In the genomic region with DNA sequence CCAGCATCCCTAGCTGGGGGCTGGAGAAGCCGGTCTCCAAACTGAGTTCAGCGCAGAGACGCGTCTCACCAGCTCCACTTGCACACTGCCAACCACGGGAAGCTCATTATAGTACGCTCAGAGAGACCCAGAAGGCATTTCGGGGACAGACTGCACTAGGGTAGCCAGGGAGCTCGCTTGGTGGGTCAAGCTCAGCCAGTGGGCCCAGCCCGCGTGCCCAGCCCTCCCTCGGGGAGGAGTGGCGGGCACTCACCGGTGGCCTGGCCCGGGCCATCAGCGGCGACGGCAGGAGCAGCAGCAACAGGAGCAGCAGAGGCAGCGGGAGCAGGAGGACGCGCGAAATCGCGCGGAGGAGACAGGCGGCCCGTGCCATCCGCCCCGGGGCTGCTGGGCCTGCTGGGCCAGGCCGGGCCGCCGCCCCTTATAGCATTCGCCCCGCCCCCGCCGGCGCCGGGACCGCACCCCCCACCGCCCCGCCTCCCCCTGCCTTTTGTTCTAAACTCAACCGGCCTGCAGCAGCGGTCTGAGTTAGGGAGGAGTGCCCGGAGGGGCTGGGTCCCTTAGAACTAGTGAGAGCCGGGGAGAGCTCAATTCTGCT, we compare ENCODE assay signal across 8 mouse cellular contexts. TPM values are rescaled to one million over a fixed set of nuclear protein-coding genes. Genes with fewer than 3 reads are reported as not detected.
DNase-seq lines count a peak whose midpoint lies in the region; ATAC-seq and TF ChIP-seq lines count a peak whose summit lies in the region.

No protein-coding gene starts in this region.

- peak; percentile 65; the same call in 1 of the 2 replicates for TF ChIP-seq POLR2A in lung, adult 2 months (IDR thresholded peaks at IDR 0.05; ENCODE audit: borderline replicate concordance, extremely low read depth, low read depth, low read length)
- TF ChIP-seq POLR2A in olfactory bulb, adult 2 months (IDR thresholded peaks at IDR 0.05; ENCODE audit: insufficient read depth, low read depth, low read length): no peak

- no peak for DNase-seq in left cerebral cortex, adult 2 months (ENCODE audit: extremely low spot score in 1 of 2, low spot score in 2 of 2)
- no peak for DNase-seq in left cerebral cortex, adult 9 months (ENCODE audit: low spot score in 2 of 2)
- peak; percentile 78 for DNase-seq in adrenal gland, postnatal 14 days
- peak; percentile 66 for DNase-seq in gastrocnemius, postnatal 14 days
- peak; percentile 64 for DNase-seq in lung, adult 2 months
- DNase-seq in left cerebral cortex, adult 11 months (ENCODE audit: low spot score): no peak

- H3K4me3 ChIP-seq in left cerebral cortex, adult 2 months: peak overlapping the region; percentile 59
- peak overlapping the region; percentile 67 for H3K4me3 ChIP-seq in lung, adult 2 months (replicated peaks; ENCODE audit: extremely low read depth, low read depth, low read length)
- H3K4me3 ChIP-seq in olfactory bulb, adult 2 months (ENCODE audit: insufficient read depth, low read depth, low read length): peak overlapping the region; percentile 48

- TF ChIP-seq CTCF in left cerebral cortex, adult 2 months (IDR thresholded peaks at IDR 0.05): no peak
- TF ChIP-seq CTCF in lung, adult 2 months (IDR thresholded peaks at IDR 0.05; ENCODE audit: insufficient read depth, low read length): no peak
- TF ChIP-seq CTCF in olfactory bulb, adult 2 months (IDR thresholded peaks at IDR 0.05; ENCODE audit: insufficient read depth, low read depth, low read length): peak; percentile 12; the same call in 1 of the 2 replicates

- ATAC-seq in inflammation-experienced regulatory T-cells, adult 6 months: peak; percentile 39

- no peak overlapping the region for H3K27ac ChIP-seq in left cerebral cortex, adult 2 months
- H3K27ac ChIP-seq in olfactory bulb, adult 2 months (ENCODE audit: insufficient read depth, low read depth, low read length): no peak overlapping the region

- H3K4me1 ChIP-seq in lung, adult 2 months (ENCODE audit: control insufficient read depth, insufficient read depth, low read length): peaks cover 8% of the 10 kb centered on the region; the same call in 1 of the 2 replicates
- H3K4me1 ChIP-seq in olfactory bulb, adult 2 months (ENCODE audit: control insufficient read depth, insufficient read depth, low read length): peaks cover 27% of the 10 kb centered on the region

- intact Hi-C loops in left cerebral cortex, adult 2 months (cut with DNase I): no loop called here
- intact Hi-C loops in gastrocnemius, postnatal 14 days (cut with DNase I; ENCODE audit: low total_unique reads): no loop called here

- WGBS in lung, adult 2 months: 2% methylated on average over 43 of the region's 44 CpGs
- 2% methylated on average over 41 of the region's 44 CpGs for WGBS in olfactory bulb, adult 2 months

RNA-seq across cellular contexts. Expression of gene Chchd10, which starts 0.8 kb away (rescaled TPM):
- 100 to 1,000 TPM; 364 to 413 TPM for total RNA-seq in left cerebral cortex, adult 2 months (2021)
- total RNA-seq in adrenal gland, postnatal 14 days (2021): 1,334 and 1,341 TPM in 2 replicates
- total RNA-seq in gastrocnemius, postnatal 14 days (2021): 1,000 to 10,000 TPM in 1 of 2 experiments, 100 to 1,000 TPM in 1; 861 to 1,001 TPM
- 10 to 100 TPM in 2 of 3 experiments, 1 to 10 TPM in 1; 5.3 to 15.4 (median 11.3) TPM for polyA plus RNA-seq in inflammation-experienced regulatory T-cells, adult 6 months (2017; shearing (Covaris generic))
- 415 and 628 TPM in 2 replicates for polyA plus RNA-seq in lung, adult 2 months (2012; rRNA removed)
- not detected in 2 replicates for polyA plus RNA-seq in olfactory bulb, adult 2 months (2012; ENCODE audit: insufficient read depth, insufficient read length, low replicate concordance, missing spikeins)

RNA-seq across cellular contexts. Expression of gene Mmp11, which starts 4.1 kb away (rescaled TPM):
- 1 to 10 TPM; 1.3 TPM for total RNA-seq in left cerebral cortex, adult 2 months (2021)
- 7.9 and 8.6 TPM in 2 replicates for total RNA-seq in adrenal gland, postnatal 14 days (2021)
- total RNA-seq in gastrocnemius, postnatal 14 days (2021): 1 to 10 TPM; 3.5 to 4.8 TPM
- polyA plus RNA-seq in inflammation-experienced regulatory T-cells, adult 6 months (2017; shearing (Covaris generic)): 1 to 10 TPM in 2 of 3 experiments, under 1 TPM in 1; 0.91 to 7.7 (median 4.4) TPM
- polyA plus RNA-seq in lung, adult 2 months (2012; rRNA removed): 83.9 and 89.2 TPM in 2 replicates
- polyA plus RNA-seq in olfactory bulb, adult 2 months (2012; ENCODE audit: insufficient read depth, insufficient read length, low replicate concordance, missing spikeins): not detected in 2 replicates

RNA-seq across cellular contexts. Expression of gene Gm867, which starts 8.3 kb away (rescaled TPM):
- under 1 TPM in 1 of 2 experiments, not detected in 1; 0.51 TPM for total RNA-seq in left cerebral cortex, adult 2 months (2021)
- total RNA-seq in adrenal gland, postnatal 14 days (2021): 0.85 TPM in 1 of 2 replicates, not detected in the other
- not detected for total RNA-seq in gastrocnemius, postnatal 14 days (2021)
- not detected for polyA plus RNA-seq in inflammation-experienced regulatory T-cells, adult 6 months (2017; shearing (Covaris generic))
- 12.6 and 15.8 TPM in 2 replicates for polyA plus RNA-seq in lung, adult 2 months (2012; rRNA removed)
- polyA plus RNA-seq in olfactory bulb, adult 2 months (2012; ENCODE audit: insufficient read depth, insufficient read length, low replicate concordance, missing spikeins): not detected in 2 replicates

RNA-seq across cellular contexts. Expression of gene Vpreb3, which starts 10.7 kb away (rescaled TPM):
- total RNA-seq in left cerebral cortex, adult 2 months (2021): not detected
- 1.7 and 2.2 TPM in 2 replicates for total RNA-seq in adrenal gland, postnatal 14 days (2021)
- total RNA-seq in gastrocnemius, postnatal 14 days (2021): not detected
- under 1 TPM in 1 of 3 experiments, not detected in 2; 0.99 TPM for polyA plus RNA-seq in inflammation-experienced regulatory T-cells, adult 6 months (2017; shearing (Covaris generic))
- polyA plus RNA-seq in lung, adult 2 months (2012; rRNA removed): 57.1 and 72.3 TPM in 2 replicates
- polyA plus RNA-seq in olfactory bulb, adult 2 months (2012; ENCODE audit: insufficient read depth, insufficient read length, low replicate concordance, missing spikeins): not detected in 2 replicates

RNA-seq across cellular contexts. Expression of gene Smarcb1, which starts 10.8 kb away (rescaled TPM):
- total RNA-seq in left cerebral cortex, adult 2 months (2021): 10 to 100 TPM; 75.8 to 78.2 TPM
- total RNA-seq in adrenal gland, postnatal 14 days (2021): 75.0 and 79.3 TPM in 2 replicates
- 10 to 100 TPM; 17.7 to 28.0 TPM for total RNA-seq in gastrocnemius, postnatal 14 days (2021)
- polyA plus RNA-seq in inflammation-experienced regulatory T-cells, adult 6 months (2017; shearing (Covaris generic)): 100 to 1,000 TPM in 2 of 3 experiments, 10 to 100 TPM in 1; 89.2 to 126 (median 106) TPM
- polyA plus RNA-seq in lung, adult 2 months (2012; rRNA removed): 41.2 and 53.1 TPM in 2 replicates
- not detected in 2 replicates for polyA plus RNA-seq in olfactory bulb, adult 2 months (2012; ENCODE audit: insufficient read depth, insufficient read length, low replicate concordance, missing spikeins)

Comparison
In these comparisons a context has a peak if more than half of its experiments do, and no peak if none do; other contexts are left out.
1. DNase-seq: peak in adrenal gland, postnatal 14 days (single experiment), gastrocnemius, postnatal 14 days (single experiment) and lung, adult 2 months (single experiment); none in left cerebral cortex, adult 2 months (0 of 2), left cerebral cortex, adult 9 months (0 of 2) and left cerebral cortex, adult 11 months (single experiment).
2. Peak in every context shown above with its lines, with median percentiles within 50 percentile points of each other: H3K4me3 ChIP-seq.